Mouse (Mus musculus) heart, embryonic 14.5 days (tissue): ENCODE measurements around the gene Rab5c. TPM values are rescaled to one million over a fixed set of nuclear protein-coding genes. Genes with fewer than 3 reads are reported as not detected.
A peak's percentile ranks its signal among the peaks of the same experiment; 100 is the strongest.

Experiments used
- ATAC-seq: fragments of 200-750 bp; cut with Nextera tagmentation; 2 replicates; pipeline ENCODE4 v1.8.0; 2017; ENCODE audit warnings: low read depth, moderate TSS enrichment; ENCODE audit not compliant: insufficient number of reproducible peaks, insufficient read depth, low FRiP score
- H3K27ac ChIP-seq, 2 experiments: fragments of 200-500 bp in 1 of 2; fragments of 300-500 bp in 1 of 2; sonication (generic) in 1 of 2; replicated peaks in 1 of 2; 2 replicates each; pipeline ENCODE4 v1.5.1; 2012 to 2014; ENCODE audit warnings: low read depth in 2 of 2, low read length in 2 of 2, control low read depth in 1 of 2, mild to moderate bottlenecking in 1 of 2, mixed read lengths in 1 of 2; ENCODE audit not compliant: control insufficient read depth in 1 of 2, insufficient read depth in 1 of 2
- H3K27me3 ChIP-seq: fragments of 300-500 bp; sonication (generic); 2 replicates; pipeline ENCODE4 v1.6.1; 2014; ENCODE audit warnings: mild to moderate bottlenecking, low read length, control low read depth; ENCODE audit not compliant: control insufficient read depth, insufficient read depth
- H3K36me3 ChIP-seq: fragments of 300-500 bp; sonication (generic); 2 replicates; pipeline ENCODE4 v1.6.1; 2014; ENCODE audit warnings: mild to moderate bottlenecking, control low read depth, low read length, mixed read lengths; ENCODE audit not compliant: control insufficient read depth, insufficient read depth
- H3K4me1 ChIP-seq, 2 experiments: fragments of 200-500 bp in 1 of 2; fragments of 300-500 bp in 1 of 2; sonication (generic) in 1 of 2; 2 replicates each; pipeline ENCODE4 v1.6.1; 2012 to 2014; ENCODE audit warnings: low read length in 2 of 2, control low read depth in 1 of 2, mixed read lengths in 1 of 2; ENCODE audit not compliant: control insufficient read depth in 2 of 2, insufficient read depth in 2 of 2
- H3K4me2 ChIP-seq: fragments of 300-500 bp; sonication (generic); 2 replicates; pipeline ENCODE4 v1.6.1; 2014; ENCODE audit warnings: mild to moderate bottlenecking, low read length
- H3K4me3 ChIP-seq, 2 experiments: fragments of 200-500 bp in 1 of 2; fragments of 300-500 bp in 1 of 2; sonication (generic) in 1 of 2; 2 replicates each; pipeline ENCODE4 v1.5.1; 2012 to 2014; ENCODE audit warnings: low read length in 2 of 2, mild to moderate bottlenecking in 2 of 2, control low read depth in 1 of 2, low read depth in 1 of 2, moderate library complexity in 1 of 2; ENCODE audit not compliant: control insufficient read depth in 1 of 2, insufficient read depth in 1 of 2
- H3K9ac ChIP-seq: fragments of 300-500 bp; sonication (generic); 2 replicates; pipeline ENCODE4 v1.6.1; 2014; ENCODE audit warnings: mild to moderate bottlenecking, low read length
- H3K9me3 ChIP-seq: fragments of 300-500 bp; sonication (generic); 2 replicates; pipeline ENCODE4 v1.6.1; 2016; ENCODE audit warnings: low read length, control low read depth; ENCODE audit not compliant: control insufficient read depth
- WGBS: fragments of 180-500 bp; shearing (Covaris S2); extraction: QIAGEN DNeasy Blood & Tissue Kit; methylation state at CpG from one replicate; pipeline ENCODE4 v1.1.7; 2014; 5-methylcytosine and 5-hydroxymethylcytosine counted together
- polyA plus RNA-seq: library from polyadenylated mRNA; unstranded; fragments of >200 nt; fragmentation: Nextera tagmentation; extraction: Ambion mirVana; gene quantifications from 2 replicates; pipeline ENCODE4 v1.2.1, GENCODE M21; 2014

Gene Rab5c
- polyA plus RNA-seq, 1 experiment from 2014 or later: 30.7 TPM

DNA sequence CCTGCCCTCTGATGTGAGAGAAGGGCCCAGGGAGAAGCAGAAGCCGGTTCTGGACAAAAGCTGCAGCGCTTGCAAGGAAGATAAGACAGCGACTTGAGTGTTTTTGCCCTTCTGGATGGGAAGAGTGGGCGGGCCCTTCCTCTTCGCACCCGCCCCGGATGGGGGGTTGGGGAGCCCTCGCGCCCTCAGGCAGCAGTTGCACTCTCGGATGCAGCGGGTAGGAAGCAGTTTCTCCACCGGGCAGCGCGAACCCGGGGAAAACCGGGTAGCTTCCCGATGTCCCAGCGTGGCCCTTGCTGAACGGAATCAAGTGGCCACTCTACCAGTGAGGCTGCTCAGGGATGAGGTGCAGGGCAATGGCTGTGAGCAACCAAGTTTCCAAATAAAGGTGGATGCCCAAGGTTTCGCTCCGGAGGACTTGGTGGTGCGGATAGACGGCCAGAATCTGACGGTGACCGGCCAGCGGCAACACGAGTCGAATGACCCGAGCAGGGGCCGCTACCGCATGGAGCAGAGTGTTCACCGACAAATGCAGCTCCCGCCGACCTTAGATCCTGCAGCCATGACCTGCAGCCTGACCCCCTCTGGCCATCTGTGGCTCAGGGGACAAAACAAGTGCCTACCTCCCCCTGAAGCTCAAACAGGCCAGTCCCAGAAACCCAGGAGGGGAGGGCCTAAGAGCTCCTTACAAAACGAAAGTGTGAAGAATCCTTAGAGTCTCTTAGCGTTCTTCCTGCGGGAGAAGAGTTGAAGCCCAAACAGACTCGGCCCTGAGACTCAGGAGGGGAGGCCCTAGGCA, 24.1 kb downstream of the Rab5c start, which contains the start of gene Hspb9:
Gene Hspb9 (plus strand): TSS at position 116 of the 799 bp plus-strand sequence.
- 5% methylated on average over 38 of the region's 38 CpGs for WGBS
- peaks cover 60% of the 10 kb centered on the region for H3K36me3 ChIP-seq
- peak within 1 kb of the TSS; percentile 65 for H3K9ac ChIP-seq
- peak within 1 kb of the TSS; percentile 61 to 72 for H3K27ac ChIP-seq
- H3K4me3 ChIP-seq: peak within 1 kb of the TSS; percentile 27 to 33
- ATAC-seq: 0 out of 2 replicates have a peak, but pooled peaks have one; percentile 8
- no peaks in the 10 kb centered on the region for H3K9me3 ChIP-seq
- H3K4me2 ChIP-seq: peak within 1 kb of the TSS; percentile 68
- no peaks in the 10 kb centered on the region for H3K27me3 ChIP-seq
- peaks cover 19 to 25% of the 10 kb centered on the region in 2 experiments for H3K4me1 ChIP-seq

DNA sequence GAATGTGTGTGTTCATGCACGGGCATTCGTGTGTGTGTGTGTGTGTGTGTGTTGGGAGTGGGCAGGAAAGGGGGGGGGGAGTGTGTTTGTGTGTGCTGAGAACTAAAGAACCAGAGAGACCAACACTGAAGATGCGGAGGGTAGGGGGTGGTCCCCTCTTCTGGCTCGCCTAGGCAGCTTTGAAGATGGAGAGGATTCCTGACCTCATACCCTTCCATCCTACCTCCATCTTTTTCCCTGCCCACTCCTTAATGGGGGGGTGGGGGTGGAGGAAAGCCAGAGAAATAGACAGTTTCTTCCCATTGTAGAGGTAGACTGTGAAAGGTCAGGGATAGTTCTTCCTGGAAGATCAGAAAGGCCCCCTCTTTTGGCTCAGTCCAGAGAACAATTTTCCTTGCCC, 24.8 kb downstream of the Rab5c start:
- Histone ChIP-seq H3K9me3 (no peaks in the 10 kb centered on the region), H3K4me3 (peak overlapping the region in 1 of 2 experiments; percentile 33; a peak in 1 of 4 replicates), H3K4me1 (peaks cover 19 to 25% of the 10 kb centered on the region in 2 experiments), H3K4me2 (peak overlapping the region; percentile 68), H3K27ac (peak overlapping the region; percentile 61 to 72), H3K36me3 (peaks cover 60% of the 10 kb centered on the region), H3K9ac (peak overlapping the region; percentile 65; the same call in 1 of the 2 replicates), H3K27me3 (no peaks in the 10 kb centered on the region)
- ATAC-seq: no peak
- 63% methylated on average over 4 of the region's 4 CpGs for WGBS

DNA sequence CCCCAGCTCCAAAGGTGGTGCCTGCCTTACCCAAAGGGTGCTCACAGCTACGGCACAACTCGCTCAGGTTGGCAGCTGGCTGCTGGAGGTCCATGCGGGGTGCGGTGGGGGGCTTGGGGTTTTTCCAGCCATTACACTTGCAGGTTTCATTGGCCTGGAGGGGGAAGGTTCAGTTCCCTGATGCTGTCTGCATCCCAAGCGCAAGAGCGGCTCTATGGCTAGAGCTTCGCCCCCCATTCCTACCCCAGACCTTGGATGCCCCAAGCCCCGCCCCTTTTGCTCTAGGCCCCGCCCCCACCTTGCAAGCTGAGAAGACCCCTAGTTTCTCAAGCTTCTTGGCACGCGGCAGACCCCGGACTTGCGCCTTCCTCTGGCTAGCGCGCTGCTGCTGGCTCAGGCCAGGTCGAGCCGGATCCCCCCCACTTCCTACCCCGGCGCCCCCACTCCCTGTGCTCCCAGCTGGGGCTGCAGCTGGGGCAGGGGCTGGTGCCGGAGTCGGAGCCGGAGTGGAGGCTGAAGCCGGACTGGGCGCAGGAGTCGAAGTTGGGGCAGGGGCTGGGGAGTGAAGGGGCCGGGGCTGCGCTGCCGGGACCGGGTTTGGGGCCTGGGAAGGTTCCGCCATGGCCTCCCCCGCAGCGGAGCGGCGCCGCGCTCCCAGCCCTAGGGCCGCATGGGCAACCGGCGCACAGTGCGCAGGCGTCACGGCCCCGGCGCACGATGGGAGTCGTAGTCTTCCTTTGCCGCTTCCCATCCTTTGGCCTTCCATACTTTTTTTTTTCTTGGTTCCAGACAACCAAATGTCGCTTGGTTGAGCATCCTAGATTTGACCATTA, 26.0 kb downstream of the Rab5c start, which contains the start of gene Kat2a:
Gene Kat2a (minus strand): TSS at position 683 of the 833 bp plus-strand sequence.
- no peaks in the 10 kb centered on the region for H3K9me3 ChIP-seq
- H3K4me3 ChIP-seq: peak within 1 kb of the TSS; percentile 91
- peaks cover 60% of the 10 kb centered on the region for H3K36me3 ChIP-seq
- peak; percentile 71 for ATAC-seq
- H3K4me1 ChIP-seq: peaks cover 19 to 25% of the 10 kb centered on the region in 2 experiments
- 2% methylated on average over 47 of the region's 48 CpGs for WGBS
- peak within 1 kb of the TSS; percentile 76 for H3K4me2 ChIP-seq
- H3K9ac ChIP-seq: peak within 1 kb of the TSS; percentile 94
- peak within 1 kb of the TSS; percentile 61 to 72 for H3K27ac ChIP-seq
- no peaks in the 10 kb centered on the region for H3K27me3 ChIP-seq

DNA sequence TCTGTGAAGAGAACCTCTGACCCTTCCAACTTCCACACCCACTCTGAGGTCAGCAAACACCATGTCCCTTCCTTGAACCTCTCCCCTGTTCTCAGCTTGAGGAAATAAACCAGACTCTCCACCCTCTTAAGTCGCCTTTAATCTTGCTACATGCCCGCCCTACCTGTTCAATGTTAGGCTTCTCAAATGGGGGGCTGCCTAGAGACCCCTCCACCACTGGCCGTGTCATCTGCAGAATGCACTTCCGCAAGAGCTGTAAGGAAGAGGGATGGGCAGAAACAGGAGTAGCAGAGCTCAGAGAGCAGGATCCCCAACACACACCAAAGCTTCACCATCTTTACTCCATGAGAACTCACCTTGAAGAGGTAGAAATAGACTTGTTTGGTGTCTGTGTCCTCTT, 27.0 kb downstream of the Rab5c start:
- peaks cover 60% of the 10 kb centered on the region for H3K36me3 ChIP-seq
- WGBS: 75% methylated on average over 4 of the region's 4 CpGs
- H3K9me3 ChIP-seq: no peaks in the 10 kb centered on the region
- H3K27ac ChIP-seq: no peak overlapping the region
- H3K4me2 ChIP-seq: no peak overlapping the region
- no peak overlapping the region for H3K4me3 ChIP-seq
- ATAC-seq: no peak
- no peak overlapping the region for H3K9ac ChIP-seq
- peaks cover 19 to 25% of the 10 kb centered on the region in 2 experiments for H3K4me1 ChIP-seq
- no peaks in the 10 kb centered on the region for H3K27me3 ChIP-seq

DNA sequence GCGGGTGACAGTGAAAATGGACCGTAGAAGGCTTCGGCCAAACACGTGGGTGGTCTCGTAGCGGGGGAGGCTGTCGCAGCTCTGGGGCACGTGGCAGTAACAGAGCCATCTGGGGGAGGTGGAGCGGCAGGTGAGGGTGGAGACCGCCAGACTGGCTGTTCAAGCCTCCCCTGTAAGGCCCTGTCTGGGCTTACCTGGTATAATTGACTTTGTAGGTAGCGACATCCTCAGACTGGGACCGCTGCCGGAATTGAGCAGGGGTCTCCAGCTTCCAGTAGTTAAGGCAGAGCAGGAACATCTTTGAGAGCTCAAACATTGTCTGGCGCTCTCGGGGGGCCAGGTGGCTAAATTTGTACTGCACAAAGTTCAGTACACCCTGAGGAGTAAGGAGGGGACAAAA, 27.5 kb downstream of the Rab5c start:
- Histone ChIP-seq H3K4me3 (no peak overlapping the region), H3K36me3 (peaks cover 60% of the 10 kb centered on the region), H3K27ac (no peak overlapping the region), H3K4me2 (no peak overlapping the region), H3K9ac (no peak overlapping the region), H3K27me3 (no peaks in the 10 kb centered on the region), H3K4me1 (peaks cover 19 to 25% of the 10 kb centered on the region in 2 experiments), H3K9me3 (no peaks in the 10 kb centered on the region)
- ATAC-seq: no peak
- 95% methylated on average over 15 of the region's 15 CpGs for WGBS

DNA sequence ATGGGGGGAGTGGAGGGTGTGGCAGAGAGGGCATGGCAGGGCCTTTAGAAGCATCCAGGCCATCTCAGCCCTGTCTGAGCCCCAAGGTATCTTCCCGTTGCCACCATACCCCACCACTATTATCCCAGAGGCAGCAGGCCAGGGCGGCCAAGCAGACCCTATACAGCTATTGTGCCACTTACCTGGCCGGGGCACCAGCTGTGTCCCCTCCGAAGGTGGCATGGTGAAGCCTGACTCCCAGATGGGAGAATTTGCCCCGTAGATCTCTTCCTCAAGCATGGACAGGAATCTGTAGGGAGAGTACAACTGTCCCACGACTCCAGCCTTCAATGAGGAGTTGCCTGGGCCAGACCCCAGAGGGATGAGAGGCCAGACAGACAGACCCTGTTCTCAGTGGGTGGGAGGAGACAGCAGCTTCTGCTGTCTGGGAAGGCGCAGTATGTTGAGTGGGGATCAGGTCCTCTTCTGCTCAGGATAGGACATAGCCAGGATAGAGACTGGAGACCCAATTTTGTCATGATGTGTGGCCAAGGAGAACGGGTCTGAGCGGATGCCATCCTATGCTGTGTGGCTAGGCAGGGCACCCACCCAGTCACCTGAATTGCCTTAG, 28.7 kb downstream of the Rab5c start:
- WGBS: 95% methylated on average over 9 of the region's 9 CpGs
- no peaks in the 10 kb centered on the region for H3K27me3 ChIP-seq
- peaks cover 19 to 23% of the 10 kb centered on the region in 2 experiments for H3K4me1 ChIP-seq
- no peak overlapping the region for H3K27ac ChIP-seq
- H3K9me3 ChIP-seq: no peaks in the 10 kb centered on the region
- H3K4me2 ChIP-seq: no peak overlapping the region
- no peak overlapping the region for H3K4me3 ChIP-seq
- no peak overlapping the region for H3K9ac ChIP-seq
- peaks cover 63% of the 10 kb centered on the region for H3K36me3 ChIP-seq
- no peak for ATAC-seq

DNA sequence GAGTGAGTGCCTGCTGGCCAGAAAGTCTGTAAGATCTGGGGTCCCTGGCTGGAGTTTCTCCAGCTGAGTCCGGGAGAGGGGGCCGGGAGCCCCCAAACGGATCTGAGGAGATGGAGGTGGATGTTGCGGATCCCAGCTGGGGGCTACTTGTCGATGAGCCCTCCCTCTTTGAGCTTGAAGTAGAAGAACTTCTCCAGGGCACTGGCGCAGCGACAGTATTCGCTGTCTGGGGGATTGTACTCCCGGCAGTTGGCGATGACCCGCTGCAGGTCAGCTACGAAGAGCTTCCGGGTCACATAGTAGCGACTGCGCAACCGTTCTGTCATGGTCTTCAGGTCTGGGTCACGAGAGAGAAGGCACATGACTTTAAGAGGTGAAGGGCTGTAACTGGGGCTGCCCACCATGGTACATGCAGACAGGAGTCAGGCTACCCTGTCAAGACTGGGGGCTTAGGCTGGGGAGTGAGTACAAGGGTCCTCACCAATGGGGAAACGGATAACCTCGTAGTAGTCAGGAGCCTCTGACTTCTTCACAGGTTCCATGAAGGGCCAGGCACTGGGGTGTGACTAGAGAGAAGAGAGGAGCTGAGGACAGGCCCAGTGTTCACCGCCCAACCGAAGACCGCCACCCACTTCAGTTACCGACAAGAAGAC, 32.8 kb downstream of the Rab5c start:
- peaks cover 3% of the 10 kb centered on the region in 2 experiments; a peak in 1 of 4 replicates for H3K4me1 ChIP-seq
- H3K36me3 ChIP-seq: peaks cover 59% of the 10 kb centered on the region
- no peak overlapping the region for H3K27ac ChIP-seq
- H3K27me3 ChIP-seq: no peaks in the 10 kb centered on the region
- H3K9me3 ChIP-seq: no peaks in the 10 kb centered on the region
- WGBS: 93% methylated on average over 23 of the region's 23 CpGs
- no peak for ATAC-seq
- no peak overlapping the region for H3K9ac ChIP-seq
- no peak overlapping the region for H3K4me3 ChIP-seq
- no peak overlapping the region for H3K4me2 ChIP-seq
